Mouse (Mus musculus): ENCODE measurements at regions not wholly inside any gene's neighbourhood (a gene's known extent, or its start where the extent isn't known, plus 50 kb on each side); places are given as distances from the start of the nearest gene placed in this dataset.

DNA sequence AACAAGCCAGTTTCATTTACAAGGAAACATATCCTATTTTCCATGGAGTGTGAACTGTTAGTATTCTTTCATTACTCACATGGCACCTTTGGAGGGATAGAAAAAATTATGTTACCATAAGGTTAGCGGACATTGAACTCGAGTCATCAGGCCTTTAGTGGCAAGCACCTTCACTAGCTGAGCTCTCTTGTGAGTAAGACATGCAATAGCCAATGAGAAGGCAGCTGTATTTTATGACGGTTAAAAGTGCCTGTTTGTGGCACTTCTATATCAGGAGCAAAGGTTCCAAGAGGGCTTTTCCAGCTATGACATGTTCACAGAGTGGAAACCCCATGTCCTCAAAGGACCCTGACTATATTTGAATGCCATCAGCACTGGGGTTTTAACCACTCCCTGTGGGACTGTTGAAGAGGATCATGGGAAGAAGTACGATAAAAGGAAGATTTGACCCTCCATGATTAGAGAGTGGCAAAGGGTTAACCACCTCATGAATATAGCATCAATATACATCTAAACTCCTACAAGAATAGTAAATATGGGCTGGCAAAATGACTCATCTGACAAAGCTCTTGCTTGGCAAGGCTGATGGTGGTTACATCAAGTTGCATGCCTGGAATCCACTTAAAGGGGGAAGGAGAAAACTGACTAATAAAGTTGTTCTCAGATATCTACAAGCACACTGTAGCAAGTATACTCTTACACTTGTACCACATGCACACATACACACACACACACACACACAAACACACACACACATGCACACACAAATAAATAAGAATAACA lies 60.3 kb upstream of the Ankrd50 start:
- WGBS: 67% methylated on average over 4 of the region's 4 CpGs
- no peak for DNase-seq (ENCODE audit: low read depth, low spot score)

- WGBS: 91% methylated on average over 3 of the region's 3 CpGs
- DNase-seq (ENCODE audit: low read depth, low spot score): no peak
These were observed 59.2 kb upstream of the Ankrd50 start for GRCm38 (mm10) chr3:38543816-38544215.

DNA sequence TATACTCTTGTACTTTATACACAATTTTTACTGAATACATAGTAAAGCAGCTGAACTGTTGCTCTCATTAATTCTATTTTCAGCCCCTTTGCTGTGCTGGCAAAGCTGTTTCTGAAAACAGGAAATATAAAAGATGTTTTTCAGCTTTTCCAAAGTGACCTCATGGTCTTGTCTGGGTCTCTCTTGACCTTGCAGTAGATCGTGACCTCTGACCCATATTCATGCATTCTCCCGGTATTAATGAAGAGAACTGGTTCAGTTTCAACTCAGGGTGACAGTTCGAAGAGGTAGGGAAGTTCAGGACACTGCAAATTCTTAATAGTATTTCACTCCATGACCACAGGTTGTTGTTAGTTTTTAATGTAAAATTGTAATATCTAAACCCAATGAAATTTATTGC lies 56.7 kb upstream of the Ankrd50 start:
- no peak for DNase-seq (ENCODE audit: low read depth, low spot score)
- WGBS: 78% methylated on average over 3 of the region's 3 CpGs

DNA sequence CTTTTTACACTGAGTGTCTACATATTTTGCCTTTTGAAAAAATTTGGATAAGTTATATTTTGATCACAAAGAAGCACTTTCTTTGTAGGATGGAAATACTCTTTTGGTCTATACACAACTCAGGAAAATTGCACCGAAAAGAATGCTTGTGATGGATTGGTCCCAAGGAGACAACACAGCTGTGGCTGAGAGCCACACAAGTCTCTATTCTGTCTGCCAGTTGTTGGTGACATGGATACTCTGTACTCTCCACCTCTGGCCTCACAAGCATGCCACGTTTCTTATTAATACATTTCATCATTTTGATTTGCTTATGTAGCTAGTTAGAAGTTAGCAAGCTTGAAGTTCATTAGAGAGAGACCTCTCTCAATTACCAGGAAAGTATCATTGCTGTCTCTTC lies 53.7 kb upstream of the Ankrd50 start:
- no peak for DNase-seq (ENCODE audit: low read depth, low spot score)
- WGBS: 71% methylated on average over 2 of the region's 2 CpGs

GRCm38 (mm10) chr3:38537770-38538169 lies 53.1 kb upstream of the Ankrd50 start:
- no peak for DNase-seq (ENCODE audit: low read depth, low spot score)

Measured in large intestine, adult 2 months (tissue).